Mouse (Mus musculus) forebrain, embryonic 16.5 days (tissue): Measurements from ENCODE around the gene Tsfm. TPM values are rescaled to one million over a fixed set of nuclear protein-coding genes. Genes with fewer than 3 reads are reported as not detected.

Source experiments
- ATAC-seq: fragments of 200-750 bp; cut with Nextera tagmentation; 2 replicates; pipeline ENCODE4 v1.8.0; 2017; ENCODE audit warnings: mild to moderate bottlenecking, moderate library complexity
- H3K27ac ChIP-seq: fragments of 300-500 bp; sonication (generic); 2 replicates; pipeline ENCODE4 v1.5.1; 2014; ENCODE audit warnings: low read length, control low read depth
- H3K27me3 ChIP-seq: fragments of 300-500 bp; sonication (generic); replicated peaks from 2 replicates; pipeline ENCODE4 v1.6.1; 2014; ENCODE audit warnings: low read length; ENCODE audit not compliant: control insufficient read depth, insufficient read depth
- H3K36me3 ChIP-seq: fragments of 300-500 bp; sonication (generic); 2 replicates; pipeline ENCODE4 v1.6.1; 2014; ENCODE audit not compliant: control insufficient read depth, insufficient read depth
- H3K4me1 ChIP-seq: fragments of 300-500 bp; sonication (generic); replicated peaks from 2 replicates; pipeline ENCODE4 v1.6.1; 2014; ENCODE audit warnings: low read length; ENCODE audit not compliant: control insufficient read depth, insufficient read depth
- H3K4me2 ChIP-seq: fragments of 300-500 bp; sonication (generic); 2 replicates; pipeline ENCODE4 v1.6.1; 2014; ENCODE audit warnings: mild to moderate bottlenecking, low read length, control low read depth
- H3K4me3 ChIP-seq: fragments of 300-500 bp; sonication (generic); replicated peaks from 2 replicates; pipeline ENCODE4 v1.5.1; 2014; ENCODE audit warnings: mild to moderate bottlenecking, low read length, control low read depth
- H3K9ac ChIP-seq: fragments of 300-500 bp; sonication (generic); replicated peaks from 2 replicates; pipeline ENCODE4 v1.6.1; 2014; ENCODE audit warnings: low read depth, low read length, control low read depth
- H3K9me3 ChIP-seq: fragments of 300-500 bp; sonication (generic); 2 replicates; pipeline ENCODE4 v1.6.1; 2016; ENCODE audit warnings: low read length; ENCODE audit not compliant: control insufficient read depth
- WGBS: fragments of 180-500 bp; shearing (Covaris S2); extraction: QIAGEN DNeasy Blood & Tissue Kit; methylation state at CpG from one replicate; pipeline ENCODE4 v1.1.7; 2014; 5-methylcytosine and 5-hydroxymethylcytosine counted together
- polyA plus RNA-seq: library from polyadenylated mRNA; unstranded; fragments of >200 nt; fragmentation: Nextera tagmentation; extraction: Ambion mirVana; gene quantifications from 2 replicates; pipeline ENCODE4 v1.2.1, GENCODE M21; 2015

Gene Tsfm
- polyA plus RNA-seq, 1 experiment from 2014 or later = 66.0 TPM

DNA sequence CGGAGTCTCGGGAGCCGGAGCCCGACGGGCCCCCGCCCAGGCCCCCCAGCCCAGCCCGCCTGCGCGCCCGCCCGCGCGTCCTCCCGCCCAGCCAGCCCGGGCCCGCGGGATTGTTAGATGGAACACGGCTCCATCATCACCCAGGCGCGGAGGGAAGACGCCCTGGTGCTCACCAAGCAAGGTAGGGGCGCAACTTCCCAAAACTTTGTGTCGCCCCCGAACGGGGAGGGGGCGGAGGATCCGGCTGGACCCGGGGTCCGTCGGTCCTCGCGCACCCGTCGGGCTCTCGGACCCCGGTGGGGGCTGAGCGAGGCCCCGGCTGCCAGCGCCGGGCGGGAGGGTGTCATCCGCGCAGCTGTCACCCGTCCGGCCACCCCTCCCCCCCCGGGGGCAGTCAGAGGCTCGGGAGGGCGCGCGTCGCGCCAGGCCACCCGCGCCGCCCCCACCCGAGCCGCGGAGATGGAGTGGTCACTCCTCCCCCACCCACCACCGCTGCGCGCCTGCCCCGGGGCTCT is 51.5 kb downstream of the Tsfm start:
- Histone ChIP-seq H3K4me3 (peak overlapping the region; percentile 90), H3K27ac (peak overlapping the region; percentile 100), H3K4me1 (peaks cover 42% of the 10 kb centered on the region), H3K9ac (peak overlapping the region; percentile 92), H3K9me3 (no peaks in the 10 kb centered on the region), H3K4me2 (peak overlapping the region; percentile 77), H3K27me3 (no peaks in the 10 kb centered on the region), H3K36me3 (no peaks in the 10 kb centered on the region)
- WGBS = 0% methylated on average over 37 of the region's 62 CpGs
- ATAC-seq = peak; percentile 22

DNA sequence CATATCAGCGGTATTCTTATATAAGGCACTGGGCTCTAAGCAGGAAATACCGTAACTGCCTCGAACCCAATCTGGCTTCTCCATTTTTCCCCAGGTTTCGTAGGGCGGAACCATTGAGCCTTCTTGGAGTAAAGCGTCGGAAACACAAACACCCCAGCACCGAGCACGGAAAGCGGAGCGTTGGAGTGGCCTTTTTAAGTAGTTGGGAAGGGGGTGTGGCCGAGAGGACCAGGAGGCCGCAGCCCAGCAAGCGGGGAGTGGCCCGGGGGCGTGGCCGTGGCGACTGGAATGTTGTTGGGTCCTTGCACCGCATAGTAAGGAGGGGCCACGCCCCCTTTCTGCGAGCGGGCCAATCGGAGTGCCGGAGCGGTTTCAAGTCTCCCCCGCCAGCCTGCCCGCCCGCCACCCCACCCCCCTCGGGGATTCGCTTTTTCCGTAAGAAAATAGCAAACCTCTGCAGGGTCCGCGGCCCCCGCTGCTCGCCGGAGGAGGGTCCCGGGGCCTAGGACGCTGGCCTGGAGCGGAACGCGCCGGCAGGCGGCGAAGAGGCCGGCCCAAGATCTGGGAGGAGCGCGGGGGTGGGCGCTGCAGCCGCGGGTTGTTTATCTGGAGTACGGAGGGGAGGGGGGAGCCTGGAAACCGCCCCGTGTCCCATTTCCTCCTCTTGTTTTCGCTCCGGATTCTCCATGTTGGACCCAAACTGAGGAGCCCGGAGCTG is 52.2 kb downstream of the Tsfm start, which contains the start of gene Ctdsp2:
Gene Ctdsp2, plus strand, starts transcription at position 441 of the 718 bp plus-strand sequence.
- ATAC-seq = peak; percentile 89
- H3K9ac ChIP-seq = peak within 1 kb of the TSS; percentile 92
- H3K4me2 ChIP-seq = peak within 1 kb of the TSS; percentile 77
- no peaks in the 10 kb centered on the region for H3K36me3 ChIP-seq
- H3K4me1 ChIP-seq = peaks cover 34% of the 10 kb centered on the region
- H3K9me3 ChIP-seq = no peaks in the 10 kb centered on the region
- peak within 1 kb of the TSS; percentile 90 for H3K4me3 ChIP-seq
- peak within 1 kb of the TSS; percentile 100 for H3K27ac ChIP-seq
- no peaks in the 10 kb centered on the region for H3K27me3 ChIP-seq
- WGBS = under 1% methylated on average over 53 of the region's 56 CpGs

DNA sequence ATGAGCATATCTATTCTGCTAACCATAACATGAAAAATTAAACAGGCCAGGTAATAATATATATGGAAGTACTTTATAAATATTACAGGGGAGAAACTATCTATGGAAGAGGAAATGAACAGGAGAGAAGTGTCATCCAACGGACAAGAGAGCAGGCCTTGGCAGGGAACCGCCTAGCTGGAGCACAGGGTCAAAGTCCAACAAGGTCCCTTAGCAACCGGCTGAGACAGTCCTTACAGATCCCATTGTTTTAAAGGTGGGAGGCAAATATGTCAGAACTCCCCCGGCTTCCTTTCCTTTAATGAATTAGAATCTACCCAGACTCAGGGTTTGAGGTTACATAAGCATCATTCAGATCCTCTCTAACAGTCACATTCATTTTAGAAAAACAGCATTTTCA is 53.6 kb downstream of the Tsfm start:
- Histone ChIP-seq H3K27ac (no peak overlapping the region), H3K9me3 (no peaks in the 10 kb centered on the region), H3K4me3 (no peak overlapping the region), H3K27me3 (no peaks in the 10 kb centered on the region), H3K9ac (no peak overlapping the region), H3K4me2 (no peak overlapping the region), H3K36me3 (no peaks in the 10 kb centered on the region), H3K4me1 (peaks cover 24% of the 10 kb centered on the region)
- ATAC-seq = no peak
- WGBS = 62% methylated on average over 4 of the region's 4 CpGs

DNA sequence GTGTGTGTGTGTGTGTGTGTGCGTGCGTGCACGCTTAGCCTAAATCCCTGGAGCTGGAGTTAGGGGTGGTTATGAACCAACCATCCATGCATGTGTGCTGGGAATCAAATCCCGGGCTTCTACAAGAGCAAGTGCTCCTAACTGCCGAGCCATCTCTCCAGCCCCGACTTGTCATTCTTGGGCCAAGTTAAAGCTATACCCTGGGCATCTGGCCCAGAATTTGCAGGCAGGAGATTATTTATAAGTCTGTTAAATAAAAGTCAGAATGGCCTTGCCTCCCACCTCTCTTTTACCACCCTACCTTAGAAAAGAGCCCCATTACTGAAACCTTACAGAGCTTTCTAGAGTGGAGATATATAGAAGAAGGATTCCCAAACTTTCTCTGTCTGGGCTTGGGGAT is 54.9 kb downstream of the Tsfm start:
- 84% methylated on average over 6 of the region's 6 CpGs for WGBS
- H3K36me3 ChIP-seq = no peaks in the 10 kb centered on the region
- no peak overlapping the region for H3K27ac ChIP-seq
- no peaks in the 10 kb centered on the region for H3K27me3 ChIP-seq
- H3K9ac ChIP-seq = no peak overlapping the region
- no peak for ATAC-seq
- H3K4me3 ChIP-seq = no peak overlapping the region
- no peak overlapping the region for H3K4me2 ChIP-seq
- no peaks in the 10 kb centered on the region for H3K9me3 ChIP-seq
- peaks cover 16% of the 10 kb centered on the region for H3K4me1 ChIP-seq

DNA sequence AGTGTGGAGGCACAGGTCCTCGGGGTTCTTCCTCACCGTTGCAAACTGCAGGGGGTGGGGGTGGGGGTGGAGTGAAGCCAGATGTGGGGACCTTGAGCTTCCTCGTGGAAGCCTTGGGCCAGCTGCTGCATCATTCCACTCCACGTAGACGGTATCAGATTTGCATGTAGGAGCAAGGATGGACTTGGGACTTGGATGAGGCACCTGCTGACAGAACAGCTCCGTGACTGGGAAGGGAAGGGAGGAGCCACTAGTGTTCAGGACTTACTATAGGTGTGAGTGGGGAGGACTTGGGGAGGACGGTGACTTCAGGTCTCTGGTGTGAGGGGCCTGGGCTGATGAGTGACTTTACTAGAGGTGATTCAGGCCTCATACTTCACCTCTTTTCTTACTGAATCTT is 57.7 kb downstream of the Tsfm start:
- WGBS = 33% methylated on average over 7 of the region's 7 CpGs
- no peaks in the 10 kb centered on the region for H3K9me3 ChIP-seq
- no peaks in the 10 kb centered on the region for H3K27me3 ChIP-seq
- ATAC-seq = no peak
- no peak overlapping the region for H3K4me2 ChIP-seq
- no peak overlapping the region for H3K4me3 ChIP-seq
- peaks cover 11% of the 10 kb centered on the region for H3K4me1 ChIP-seq
- no peak overlapping the region for H3K27ac ChIP-seq
- H3K36me3 ChIP-seq = no peaks in the 10 kb centered on the region
- H3K9ac ChIP-seq = no peak overlapping the region

DNA sequence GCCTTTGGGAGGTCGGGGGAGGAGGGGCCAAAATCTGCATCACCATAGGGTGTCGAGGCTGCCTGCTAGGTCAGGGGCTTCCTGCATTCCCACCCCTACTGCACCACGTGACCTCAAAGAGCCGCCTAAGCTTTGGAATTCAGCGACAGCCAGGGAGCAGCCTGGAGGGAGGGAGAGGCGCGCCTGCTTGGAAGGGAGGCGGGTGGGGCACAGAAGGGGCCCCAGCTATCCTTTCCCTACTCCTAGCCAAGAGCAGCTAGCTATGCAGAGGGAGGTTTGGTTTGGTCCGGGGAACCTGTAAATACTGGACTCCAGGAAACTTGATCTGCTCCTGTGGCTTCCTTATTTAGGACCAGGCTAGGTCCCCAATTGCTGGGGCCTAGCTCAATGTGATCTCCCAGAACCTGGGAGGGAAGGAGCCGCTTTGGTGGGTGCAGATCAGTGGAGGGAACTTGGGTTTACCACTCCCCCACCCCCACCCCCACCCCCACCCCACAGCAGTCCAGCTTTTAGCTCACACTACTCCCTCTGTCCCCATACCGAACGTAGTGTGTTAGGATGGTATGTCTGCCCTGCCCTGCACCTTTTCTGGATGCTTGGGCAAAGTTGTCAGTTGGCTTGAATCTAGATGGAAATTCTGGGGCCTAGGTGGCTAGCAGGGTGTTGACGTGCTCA is 58.5 kb downstream of the Tsfm start:
- Histone ChIP-seq H3K9me3 (no peaks in the 10 kb centered on the region), H3K27me3 (no peaks in the 10 kb centered on the region), H3K4me2 (0 out of 2 replicates have a peak overlapping the region, but pooled peaks have one; percentile 27), H3K27ac (no peak overlapping the region), H3K4me1 (peaks cover 9% of the 10 kb centered on the region), H3K4me3 (no peak overlapping the region), H3K9ac (no peak overlapping the region), H3K36me3 (no peaks in the 10 kb centered on the region)
- ATAC-seq = peak; percentile 54; the same call in 1 of the 2 replicates
- 8% methylated on average over 13 of the region's 13 CpGs for WGBS

DNA sequence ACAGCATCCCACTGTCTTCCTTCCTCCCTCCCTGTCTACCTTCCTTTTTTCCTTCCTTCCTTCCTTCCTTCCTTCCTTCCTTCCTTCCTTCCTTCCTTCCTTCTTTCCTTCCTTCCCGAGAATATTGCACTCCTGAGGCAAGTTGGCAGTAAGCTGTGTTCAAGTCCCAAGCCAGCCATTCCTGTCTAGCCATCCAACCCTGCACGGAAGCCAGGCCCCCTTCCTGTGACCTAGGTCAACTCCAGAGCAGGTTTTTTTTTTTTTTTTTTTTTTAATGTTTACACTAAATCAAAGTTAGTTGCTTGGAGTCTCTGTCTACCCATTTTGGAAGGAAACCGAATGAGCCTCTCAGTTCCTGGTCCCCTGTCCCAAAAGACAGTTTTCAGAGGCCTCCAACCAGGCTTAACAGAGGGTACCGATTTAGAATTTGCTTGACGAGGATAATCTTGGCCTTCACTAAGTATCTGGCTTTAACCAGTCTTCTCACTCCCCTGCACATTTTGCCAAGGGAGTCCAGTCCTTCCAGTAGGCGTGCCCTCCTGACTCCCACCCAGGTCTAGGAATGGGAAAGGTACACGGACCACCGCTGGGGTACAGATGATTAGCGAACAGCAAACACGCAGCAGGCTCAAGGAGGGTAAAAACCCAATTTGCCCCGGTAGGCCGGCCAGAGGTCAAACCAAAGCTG is 59.1 kb downstream of the Tsfm start:
- no peaks in the 10 kb centered on the region for H3K27me3 ChIP-seq
- no peak overlapping the region for H3K9ac ChIP-seq
- no peaks in the 10 kb centered on the region for H3K36me3 ChIP-seq
- H3K9me3 ChIP-seq = no peaks in the 10 kb centered on the region
- H3K4me3 ChIP-seq = no peak overlapping the region
- H3K4me1 ChIP-seq = peaks cover 9% of the 10 kb centered on the region
- no peak overlapping the region for H3K27ac ChIP-seq
- WGBS = 16% methylated on average over 12 of the region's 12 CpGs
- H3K4me2 ChIP-seq = 0 out of 2 replicates have a peak overlapping the region, but pooled peaks have one; percentile 27
- ATAC-seq = 0 out of 2 replicates have a peak, but pooled peaks have one; percentile 19

DNA sequence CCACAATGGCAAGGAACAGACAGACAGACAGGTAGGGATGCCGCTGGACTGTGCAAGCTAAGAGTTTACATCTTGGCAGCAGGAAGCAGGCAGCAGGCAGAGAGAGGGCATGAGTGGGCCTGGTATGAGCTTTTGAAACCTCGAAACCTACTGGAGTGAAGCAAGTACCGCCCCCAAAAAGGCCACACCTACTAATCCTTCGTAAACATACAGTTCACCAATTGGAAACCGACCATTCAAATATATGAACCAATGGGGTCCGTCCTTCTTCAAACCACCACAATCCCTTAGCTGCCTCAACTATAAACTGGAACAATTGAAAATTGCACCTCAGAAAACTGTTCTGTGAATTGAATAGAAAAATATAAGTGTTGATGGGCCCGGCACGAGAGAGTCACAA is 66.8 kb downstream of the Tsfm start:
- H3K27ac ChIP-seq = peak overlapping the region; percentile 91
- H3K9me3 ChIP-seq = no peaks in the 10 kb centered on the region
- peaks cover 11% of the 10 kb centered on the region for H3K4me1 ChIP-seq
- no peak for ATAC-seq
- H3K9ac ChIP-seq = no peak overlapping the region
- H3K27me3 ChIP-seq = no peaks in the 10 kb centered on the region
- H3K4me2 ChIP-seq = no peak overlapping the region
- H3K36me3 ChIP-seq = no peaks in the 10 kb centered on the region
- 87% methylated on average over 8 of the region's 8 CpGs for WGBS
- no peak overlapping the region for H3K4me3 ChIP-seq

DNA sequence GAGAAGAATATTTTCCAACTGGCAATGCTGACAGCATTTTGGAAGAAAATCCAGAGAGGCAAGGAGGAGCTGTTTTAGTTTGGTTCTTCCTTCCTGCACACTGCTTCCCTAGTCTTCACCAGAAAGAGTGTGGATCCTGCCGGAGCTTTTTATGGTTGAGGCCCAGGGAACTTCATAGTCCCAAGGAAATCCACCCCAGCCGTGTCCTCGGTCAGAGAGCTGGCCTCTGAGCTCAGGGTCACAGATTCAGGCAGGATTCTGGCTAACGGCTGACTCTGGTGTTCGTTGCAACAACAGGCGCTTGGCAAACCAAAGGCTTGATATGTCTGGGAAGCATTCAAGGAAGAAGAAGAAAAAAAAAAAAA is 67.7 kb downstream of the Tsfm start:
- Histone ChIP-seq H3K4me1 (peaks cover 11% of the 10 kb centered on the region), H3K9me3 (no peaks in the 10 kb centered on the region), H3K4me3 (no peak overlapping the region), H3K27ac (peak overlapping the region; percentile 91), H3K9ac (no peak overlapping the region), H3K36me3 (no peaks in the 10 kb centered on the region), H3K27me3 (no peaks in the 10 kb centered on the region), H3K4me2 (0 out of 2 replicates have a peak overlapping the region, but pooled peaks have one; percentile 6)
- WGBS = 45% methylated on average over 6 of the region's 6 CpGs
- no peak for ATAC-seq
